Comparison of ENCODE assay signal across 8 mouse cellular contexts in the genomic region with DNA sequence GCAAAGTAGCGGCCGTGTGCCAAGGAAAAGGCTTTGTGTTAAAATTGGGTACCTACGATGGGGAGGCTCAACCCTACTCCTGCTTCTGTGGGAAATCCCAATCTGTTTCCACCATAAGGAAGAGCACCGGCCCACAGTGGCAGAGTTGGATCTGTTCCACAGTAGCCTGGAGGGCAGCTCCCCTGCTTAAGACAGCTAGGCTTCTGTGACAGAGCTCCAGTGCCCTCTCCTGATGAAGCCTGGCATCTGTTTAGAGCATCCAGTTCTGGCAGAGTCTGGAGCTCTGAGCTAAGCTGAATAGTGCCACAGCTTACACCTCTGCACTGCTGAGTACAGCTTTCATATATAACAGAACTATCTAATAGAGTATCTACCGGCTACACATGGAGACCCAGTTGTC. TPM values are rescaled to one million over a fixed set of nuclear protein-coding genes. Genes with fewer than 3 reads are reported as not detected.
DNase-seq lines count a peak whose midpoint lies in the region; ATAC-seq and TF ChIP-seq lines count a peak whose summit lies in the region.

No protein-coding gene starts in this region.

- ATAC-seq in midbrain, embryonic 15.5 days (replicated peaks) = peak; percentile 73

- no peak overlapping the region for H3K4me2 ChIP-seq in midbrain, embryonic 15.5 days

- intact Hi-C loops in heart, adult 2 months (cut with DNase I) = no loop called here

- no peak for TF ChIP-seq POLR2A in heart, adult 2 months (IDR thresholded peaks at IDR 0.05; ENCODE audit: insufficient read depth, low read depth, low read length)

- H3K27ac ChIP-seq in heart, adult 2 months = no peak overlapping the region
- H3K27ac ChIP-seq in midbrain, embryonic 15.5 days = no peak overlapping the region

- peak; percentile 44 for TF ChIP-seq CTCF in heart, adult 2 months (IDR thresholded peaks at IDR 0.05)

- no peak for TF ChIP-seq EP300 in heart, adult 2 months (IDR thresholded peaks at IDR 0.05; ENCODE audit: insufficient read depth, low read depth, low read length)

- WGBS in heart, adult 2 months = 77% methylated on average over 5 of the region's 5 CpGs
- WGBS in midbrain, embryonic 15.5 days = 78% methylated on average over 5 of the region's 5 CpGs

- H3K4me1 ChIP-seq in heart, adult 2 months (ENCODE audit: control insufficient read depth, insufficient read depth, low read length) = no peaks in the 10 kb centered on the region
- no peaks in the 10 kb centered on the region for H3K4me1 ChIP-seq in midbrain, embryonic 15.5 days

- H3K36me3 ChIP-seq in heart, adult 2 months (ENCODE audit: control insufficient read depth, insufficient read depth, low read length) = no peaks in the 10 kb centered on the region
- H3K36me3 ChIP-seq in midbrain, embryonic 15.5 days (replicated peaks) = peaks cover 3% of the 10 kb centered on the region; the same call in 1 of the 2 replicates

- H3K27me3 ChIP-seq in heart, adult 2 months (ENCODE audit: control insufficient read depth, insufficient read depth, low read length) = no peaks in the 10 kb centered on the region
- no peaks in the 10 kb centered on the region for H3K27me3 ChIP-seq in midbrain, embryonic 15.5 days (replicated peaks)

- no peak overlapping the region for H3K4me3 ChIP-seq in heart, adult 2 months
- H3K4me3 ChIP-seq in midbrain, embryonic 15.5 days = no peak overlapping the region

- no peak for DNase-seq in heart, adult 2 months
- DNase-seq in heart, adult 9 months (ENCODE audit: low spot score in 2 of 2) = no peak
- DNase-seq in right cerebral cortex, adult 18-20 months = peak; percentile 30
- DNase-seq in right cerebral cortex, postnatal 36 days (ENCODE audit: low spot score in 2 of 2) = no peak
- peak; percentile 32 to 59 for DNase-seq in cerebellum, postnatal 4 days (ENCODE audit: low spot score in 2 of 2)
- no peak for DNase-seq in yolk sac, embryonic 10.5 days (ENCODE audit: low spot score)
- no peak for DNase-seq in lung, postnatal 10 days

- H3K9me3 ChIP-seq in midbrain, embryonic 15.5 days = no peaks in the 10 kb centered on the region

- H3K79me2 ChIP-seq in heart, adult 2 months (replicated peaks; ENCODE audit: control insufficient read depth, insufficient read depth, low read length) = no peaks in the 10 kb centered on the region

- H3K9ac ChIP-seq in heart, adult 2 months (ENCODE audit: low read depth, low read length) = no peak overlapping the region
- H3K9ac ChIP-seq in midbrain, embryonic 15.5 days = no peak overlapping the region

RNA-seq across cellular contexts. Expression of a gene that starts 14.0 kb away (rescaled TPM):
- total RNA-seq in heart, adult 2 months (2021) = not detected
- not detected in 2 replicates for polyA plus RNA-seq in heart, adult 2 months (2012; rRNA removed)
- 1.3 and 1.5 TPM in 2 replicates for polyA plus RNA-seq in midbrain, embryonic 15.5 days (2015; fragmentation: Nextera tagmentation; extraction: Ambion mirVana)

RNA-seq across cellular contexts. Expression of a gene that starts 51.1 kb away (rescaled TPM):
- 10 to 100 TPM; 15.4 to 16.2 TPM for total RNA-seq in heart, adult 2 months (2021)
- polyA plus RNA-seq in heart, adult 2 months (2012; rRNA removed) = 8.2 and 14.3 TPM in 2 replicates
- 9.1 and 10.1 TPM in 2 replicates for polyA plus RNA-seq in midbrain, embryonic 15.5 days (2015; fragmentation: Nextera tagmentation; extraction: Ambion mirVana)

Comparison
In these comparisons a context has a peak if more than half of its experiments do, and no peak if none do; other contexts are left out.
1. DNase-seq: peak in right cerebral cortex, adult 18-20 months (single experiment) and cerebellum, postnatal 4 days (2 of 2); none in heart, adult 2 months (0 of 2), heart, adult 9 months (0 of 2), right cerebral cortex, postnatal 36 days (0 of 2), yolk sac, embryonic 10.5 days (single experiment) and lung, postnatal 10 days (single experiment).